Mouse (Mus musculus) heart, embryonic 14.5 days (tissue): ENCODE measurements around the gene Tcf7l2. TPM values are rescaled to one million over a fixed set of nuclear protein-coding genes. Genes with fewer than 3 reads are reported as not detected.
A peak's percentile ranks its signal among the peaks of the same experiment; 100 is the strongest.

ENCODE experiments used
- ATAC-seq: fragments of 200-750 bp; cut with Nextera tagmentation; 2 replicates; pipeline ENCODE4 v1.8.0; 2017; ENCODE audit warnings: low read depth, moderate TSS enrichment; ENCODE audit not compliant: insufficient number of reproducible peaks, insufficient read depth, low FRiP score
- H3K27ac ChIP-seq, 2 experiments: fragments of 200-500 bp in 1 of 2; fragments of 300-500 bp in 1 of 2; sonication (generic) in 1 of 2; replicated peaks in 1 of 2; 2 replicates each; pipeline ENCODE4 v1.5.1; 2012 to 2014; ENCODE audit warnings: low read depth in 2 of 2, low read length in 2 of 2, control low read depth in 1 of 2, mild to moderate bottlenecking in 1 of 2, mixed read lengths in 1 of 2; ENCODE audit not compliant: control insufficient read depth in 1 of 2, insufficient read depth in 1 of 2
- H3K27me3 ChIP-seq: fragments of 300-500 bp; sonication (generic); 2 replicates; pipeline ENCODE4 v1.6.1; 2014; ENCODE audit warnings: mild to moderate bottlenecking, low read length, control low read depth; ENCODE audit not compliant: control insufficient read depth, insufficient read depth
- H3K36me3 ChIP-seq: fragments of 300-500 bp; sonication (generic); 2 replicates; pipeline ENCODE4 v1.6.1; 2014; ENCODE audit warnings: mild to moderate bottlenecking, control low read depth, low read length, mixed read lengths; ENCODE audit not compliant: control insufficient read depth, insufficient read depth
- H3K4me1 ChIP-seq, 2 experiments: fragments of 200-500 bp in 1 of 2; fragments of 300-500 bp in 1 of 2; sonication (generic) in 1 of 2; 2 replicates each; pipeline ENCODE4 v1.6.1; 2012 to 2014; ENCODE audit warnings: low read length in 2 of 2, control low read depth in 1 of 2, mixed read lengths in 1 of 2; ENCODE audit not compliant: control insufficient read depth in 2 of 2, insufficient read depth in 2 of 2
- H3K4me2 ChIP-seq: fragments of 300-500 bp; sonication (generic); 2 replicates; pipeline ENCODE4 v1.6.1; 2014; ENCODE audit warnings: mild to moderate bottlenecking, low read length
- H3K4me3 ChIP-seq, 2 experiments: fragments of 200-500 bp in 1 of 2; fragments of 300-500 bp in 1 of 2; sonication (generic) in 1 of 2; 2 replicates each; pipeline ENCODE4 v1.5.1; 2012 to 2014; ENCODE audit warnings: low read length in 2 of 2, mild to moderate bottlenecking in 2 of 2, control low read depth in 1 of 2, low read depth in 1 of 2, moderate library complexity in 1 of 2; ENCODE audit not compliant: control insufficient read depth in 1 of 2, insufficient read depth in 1 of 2
- H3K9ac ChIP-seq: fragments of 300-500 bp; sonication (generic); 2 replicates; pipeline ENCODE4 v1.6.1; 2014; ENCODE audit warnings: mild to moderate bottlenecking, low read length
- H3K9me3 ChIP-seq: fragments of 300-500 bp; sonication (generic); 2 replicates; pipeline ENCODE4 v1.6.1; 2016; ENCODE audit warnings: low read length, control low read depth; ENCODE audit not compliant: control insufficient read depth
- WGBS: fragments of 180-500 bp; shearing (Covaris S2); extraction: QIAGEN DNeasy Blood & Tissue Kit; methylation state at CpG from one replicate; pipeline ENCODE4 v1.1.7; 2014; 5-methylcytosine and 5-hydroxymethylcytosine counted together
- polyA plus RNA-seq: library from polyadenylated mRNA; unstranded; fragments of >200 nt; fragmentation: Nextera tagmentation; extraction: Ambion mirVana; gene quantifications from 2 replicates; pipeline ENCODE4 v1.2.1, GENCODE M21; 2014

The Tcf7l2 gene
- polyA plus RNA-seq, 1 experiment from 2014 or later: 56.7 TPM

- H3K9me3 ChIP-seq: no peaks in the 10 kb centered on the region
- no peak overlapping the region for H3K4me3 ChIP-seq
- peak overlapping the region; percentile 66; the same call in 1 of the 2 replicates for H3K9ac ChIP-seq
- 48% methylated on average over 8 of the region's 8 CpGs for WGBS
- ATAC-seq: no peak
- peaks cover 33 to 68% of the 10 kb centered on the region in 2 experiments for H3K4me1 ChIP-seq
- peak overlapping the region; percentile 52 for H3K4me2 ChIP-seq
- H3K27me3 ChIP-seq: no peaks in the 10 kb centered on the region
- peak overlapping the region; percentile 58 to 82 for H3K27ac ChIP-seq
- peaks cover 10% of the 10 kb centered on the region; the same call in 1 of the 2 replicates for H3K36me3 ChIP-seq
Observed at GRCm38 (mm10) chr19:55756707-55757106, 15.1 kb downstream of the Tcf7l2 start.

DNA sequence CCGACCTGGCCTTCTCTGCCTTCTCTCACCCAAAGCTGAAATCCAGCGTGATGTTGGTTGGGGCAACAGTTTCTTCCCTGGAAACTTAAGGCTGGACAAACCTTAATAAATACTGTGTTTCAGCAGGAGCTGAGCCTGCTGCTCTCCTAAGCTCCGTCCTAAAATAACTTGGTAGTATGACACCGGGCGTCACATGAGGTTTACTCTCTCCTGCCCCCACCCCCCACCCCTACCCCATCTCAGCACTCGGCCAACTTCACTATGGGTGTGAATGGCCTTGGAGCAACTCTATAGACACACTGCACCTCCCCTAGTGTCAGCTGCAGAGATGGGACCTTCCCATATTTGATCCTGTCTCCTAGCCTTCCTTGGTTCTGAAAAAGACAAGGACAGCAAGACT is 15.8 kb downstream of the Tcf7l2 start:
- peak overlapping the region; percentile 58 to 82 for H3K27ac ChIP-seq
- H3K9me3 ChIP-seq: no peaks in the 10 kb centered on the region
- peaks cover 13% of the 10 kb centered on the region for H3K36me3 ChIP-seq
- H3K4me2 ChIP-seq: peak overlapping the region; percentile 52
- H3K4me1 ChIP-seq: peaks cover 32 to 61% of the 10 kb centered on the region in 2 experiments
- 45% methylated on average over 6 of the region's 6 CpGs for WGBS
- H3K27me3 ChIP-seq: no peaks in the 10 kb centered on the region
- H3K9ac ChIP-seq: peak overlapping the region; percentile 66
- H3K4me3 ChIP-seq: no peak overlapping the region
- no peak for ATAC-seq

- no peaks in the 10 kb centered on the region for H3K9me3 ChIP-seq
- peaks cover 14% of the 10 kb centered on the region for H3K36me3 ChIP-seq
- H3K27me3 ChIP-seq: no peaks in the 10 kb centered on the region
- no peak overlapping the region for H3K9ac ChIP-seq
- H3K4me1 ChIP-seq: peaks cover 29 to 56% of the 10 kb centered on the region in 2 experiments
- H3K27ac ChIP-seq: no peak overlapping the region
- no peak overlapping the region for H3K4me2 ChIP-seq
- no peak for ATAC-seq
- H3K4me3 ChIP-seq: no peak overlapping the region
Observed at GRCm38 (mm10) chr19:55758158-55758557, 16.5 kb downstream of the Tcf7l2 start.

GRCm38 (mm10) chr19:55759006-55759405 is 17.4 kb downstream of the Tcf7l2 start:
- Histone ChIP-seq H3K9ac (no peak overlapping the region), H3K27me3 (no peaks in the 10 kb centered on the region), H3K4me2 (no peak overlapping the region), H3K4me3 (no peak overlapping the region), H3K27ac (no peak overlapping the region), H3K9me3 (no peaks in the 10 kb centered on the region), H3K36me3 (peaks cover 14% of the 10 kb centered on the region), H3K4me1 (peaks cover 31 to 55% of the 10 kb centered on the region in 2 experiments)
- WGBS: 93% methylated on average over 9 of the region's 9 CpGs
- ATAC-seq: no peak

- WGBS: 80% methylated on average over 5 of the region's 5 CpGs
- no peaks in the 10 kb centered on the region for H3K27me3 ChIP-seq
- H3K4me1 ChIP-seq: peaks cover 16 to 46% of the 10 kb centered on the region in 2 experiments
- H3K27ac ChIP-seq: no peak overlapping the region
- peaks cover 15% of the 10 kb centered on the region; the same call in 1 of the 2 replicates for H3K36me3 ChIP-seq
- H3K4me2 ChIP-seq: no peak overlapping the region
- ATAC-seq: no peak
- H3K9me3 ChIP-seq: no peaks in the 10 kb centered on the region
- no peak overlapping the region for H3K4me3 ChIP-seq
- no peak overlapping the region for H3K9ac ChIP-seq
Observed at GRCm38 (mm10) chr19:55761086-55761485, 19.5 kb downstream of the Tcf7l2 start.

DNA sequence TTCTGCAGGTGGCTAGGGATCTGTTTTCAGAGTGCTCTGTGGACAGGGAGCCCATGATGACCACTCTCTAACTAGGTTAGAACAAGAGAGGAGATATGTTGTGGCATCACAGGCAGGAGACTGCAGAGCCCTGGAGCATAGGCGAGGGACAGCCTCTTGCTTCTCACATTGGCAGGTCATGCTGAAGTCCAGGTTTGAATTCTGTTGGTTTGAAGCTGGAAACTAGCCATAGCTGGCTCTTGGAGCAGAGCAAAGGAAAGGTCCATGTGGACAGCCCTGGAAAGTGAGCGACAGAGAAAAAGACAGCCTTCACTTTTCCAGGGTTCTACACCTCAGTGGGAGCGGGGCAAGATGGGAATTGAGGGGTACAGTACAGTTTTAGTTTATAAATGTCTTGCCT is 20.6 kb downstream of the Tcf7l2 start:
- no peaks in the 10 kb centered on the region for H3K9me3 ChIP-seq
- H3K27me3 ChIP-seq: no peaks in the 10 kb centered on the region
- 95% methylated on average over 3 of the region's 3 CpGs for WGBS
- peaks cover 11% of the 10 kb centered on the region; the same call in 1 of the 2 replicates for H3K36me3 ChIP-seq
- no peak for ATAC-seq
- H3K9ac ChIP-seq: no peak overlapping the region
- no peak overlapping the region for H3K4me2 ChIP-seq
- no peak overlapping the region for H3K4me3 ChIP-seq
- H3K4me1 ChIP-seq: peaks cover 9 to 39% of the 10 kb centered on the region in 2 experiments
- no peak overlapping the region for H3K27ac ChIP-seq

DNA sequence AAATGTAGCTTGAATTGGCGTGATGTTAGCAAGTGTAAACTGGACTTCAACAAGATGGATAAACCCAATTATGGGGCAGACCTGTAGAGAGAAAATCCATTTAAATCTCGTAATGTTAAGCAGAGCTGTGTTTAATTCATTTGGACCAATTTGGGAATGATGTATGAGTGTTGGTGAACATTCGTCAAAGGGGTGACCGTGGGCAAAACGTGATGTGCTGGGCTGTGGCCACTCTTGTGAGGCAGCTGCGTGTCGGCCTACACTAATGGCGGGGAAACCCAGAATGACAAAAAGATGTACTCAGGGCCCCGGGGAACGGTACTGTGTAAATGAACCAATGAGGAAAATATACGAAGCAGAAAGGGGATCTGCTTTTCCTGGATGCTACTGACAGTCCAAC is 24.2 kb downstream of the Tcf7l2 start:
- 89% methylated on average over 11 of the region's 11 CpGs for WGBS
- H3K4me1 ChIP-seq: peaks cover 16 to 50% of the 10 kb centered on the region in 2 experiments

GRCm38 (mm10) chr19:55767104-55767503 is 25.5 kb downstream of the Tcf7l2 start:
- Histone ChIP-seq H3K27me3 (no peaks in the 10 kb centered on the region), H3K4me1 (peaks cover 16 to 41% of the 10 kb centered on the region in 2 experiments), H3K4me3 (no peak overlapping the region), H3K27ac (peak overlapping the region in 1 of 2 experiments; percentile 16; a peak in 1 of 4 replicates), H3K9ac (no peak overlapping the region), H3K9me3 (no peaks in the 10 kb centered on the region), H3K36me3 (peaks cover 10% of the 10 kb centered on the region; the same call in 1 of the 2 replicates), H3K4me2 (no peak overlapping the region)
- WGBS: 81% methylated on average over 6 of the region's 6 CpGs
- ATAC-seq: no peak

More for the DNA sequence above, 24.2 kb downstream of the Tcf7l2 start:
- no peaks in the 10 kb centered on the region for H3K27me3 ChIP-seq
- no peak overlapping the region for H3K4me3 ChIP-seq
- no peak for ATAC-seq
- H3K27ac ChIP-seq: no peak overlapping the region
- H3K9me3 ChIP-seq: no peaks in the 10 kb centered on the region
- H3K9ac ChIP-seq: no peak overlapping the region
- H3K36me3 ChIP-seq: peaks cover 10% of the 10 kb centered on the region; the same call in 1 of the 2 replicates
- H3K4me2 ChIP-seq: no peak overlapping the region
